Mouse (Mus musculus) inflammation-experienced regulatory T-cells, adult 6 months (primary cell): Measurements from ENCODE around the gene Runx2. TPM values are rescaled to one million over a fixed set of nuclear protein-coding genes. Genes with fewer than 3 reads are reported as not detected.

Experiments used
- ATAC-seq: one replicate; pipeline ENCODE4 v1.8.0; 2017
- polyA plus RNA-seq, 3 experiments: library from polyadenylated mRNA; unstranded; fragments of 100-300 nt; shearing (Covaris generic); gene quantifications; one replicate each; pipeline ENCODE4 v1.2.1; 2017

The Runx2 gene
- 10 to 100 TPM in 1 of 3 experiments, 1 to 10 TPM in 2; 6.2 to 21.3 (median 8.4) TPM for polyA plus RNA-seq

- ATAC-seq, result no peak
These were observed at the start of gene Runx2 for GRCm38 (mm10) chr17:44814508-44815175. TSS of gene Runx2 (minus strand) at chr17:44814797.

- no peak for ATAC-seq
These were observed 48.6 kb upstream of the Runx2 start for GRCm38 (mm10) chr17:44863165-44863564.

GRCm38 (mm10) chr17:44842184-44842583 lies 27.6 kb upstream of the Runx2 start:
- ATAC-seq, result no peak

- no peak for ATAC-seq
These were observed 16.6 kb upstream of the Runx2 start for GRCm38 (mm10) chr17:44831201-44831600.

GRCm38 (mm10) chr17:44829587-44829986 lies 15.0 kb upstream of the Runx2 start:
- no peak for ATAC-seq

GRCm38 (mm10) chr17:44827964-44828363 lies 13.4 kb upstream of the Runx2 start:
- ATAC-seq, result no peak

GRCm38 (mm10) chr17:44827124-44827523 lies 12.5 kb upstream of the Runx2 start:
- no peak for ATAC-seq

- ATAC-seq, result no peak
These were observed 7.3 kb upstream of the Runx2 start for GRCm38 (mm10) chr17:44821940-44822339.

GRCm38 (mm10) chr17:44819816-44820215 lies 5.2 kb upstream of the Runx2 start:
- no peak for ATAC-seq

- ATAC-seq, result peak; percentile 68
These were observed 4.2 kb upstream of the Runx2 start for GRCm38 (mm10) chr17:44818825-44819224.

- no peak for ATAC-seq
These were observed 7.6 kb downstream of the Runx2 start for GRCm38 (mm10) chr17:44807031-44807430.

GRCm38 (mm10) chr17:44797331-44797730 lies 17.3 kb downstream of the Runx2 start:
- no peak for ATAC-seq

- no peak for ATAC-seq
These were observed 22.2 kb downstream of the Runx2 start for GRCm38 (mm10) chr17:44792218-44792917.

GRCm38 (mm10) chr17:44788982-44789747 lies 25.4 kb downstream of the Runx2 start:
- no peak for ATAC-seq

GRCm38 (mm10) chr17:44783143-44783542 lies 31.5 kb downstream of the Runx2 start:
- ATAC-seq, result no peak

GRCm38 (mm10) chr17:44782366-44782765 lies 32.2 kb downstream of the Runx2 start:
- no peak for ATAC-seq

GRCm38 (mm10) chr17:44780353-44780752 lies 34.2 kb downstream of the Runx2 start:
- ATAC-seq, result no peak

GRCm38 (mm10) chr17:44778141-44778540 lies 36.5 kb downstream of the Runx2 start:
- no peak for ATAC-seq

GRCm38 (mm10) chr17:44777337-44777804 lies 37.2 kb downstream of the Runx2 start:
- ATAC-seq, result peak; percentile 72

GRCm38 (mm10) chr17:44776738-44777270 lies 37.8 kb downstream of the Runx2 start, which contains the start of gene Supt3:
TSS of gene Supt3 (plus strand) at chr17:44777152.
- peak; percentile 82 for ATAC-seq

GRCm38 (mm10) chr17:44772576-44772975 lies 42.0 kb downstream of the Runx2 start:
- ATAC-seq, result no peak

GRCm38 (mm10) chr17:44770871-44771270 lies 43.7 kb downstream of the Runx2 start:
- ATAC-seq, result no peak

GRCm38 (mm10) chr17:44768522-44768921 lies 46.1 kb downstream of the Runx2 start:
- no peak for ATAC-seq
